Mouse (Mus musculus): ENCODE data around the gene Psme3.

The Psme3 gene

GRCm38 (mm10) chr11:101354438-101355010 is 38.5 kb downstream of the Psme3 start:
- no peak for DNase-seq

- no peak for DNase-seq
These were observed 39.9 kb downstream of the Psme3 start for GRCm38 (mm10) chr11:101355916-101356315.

DNA sequence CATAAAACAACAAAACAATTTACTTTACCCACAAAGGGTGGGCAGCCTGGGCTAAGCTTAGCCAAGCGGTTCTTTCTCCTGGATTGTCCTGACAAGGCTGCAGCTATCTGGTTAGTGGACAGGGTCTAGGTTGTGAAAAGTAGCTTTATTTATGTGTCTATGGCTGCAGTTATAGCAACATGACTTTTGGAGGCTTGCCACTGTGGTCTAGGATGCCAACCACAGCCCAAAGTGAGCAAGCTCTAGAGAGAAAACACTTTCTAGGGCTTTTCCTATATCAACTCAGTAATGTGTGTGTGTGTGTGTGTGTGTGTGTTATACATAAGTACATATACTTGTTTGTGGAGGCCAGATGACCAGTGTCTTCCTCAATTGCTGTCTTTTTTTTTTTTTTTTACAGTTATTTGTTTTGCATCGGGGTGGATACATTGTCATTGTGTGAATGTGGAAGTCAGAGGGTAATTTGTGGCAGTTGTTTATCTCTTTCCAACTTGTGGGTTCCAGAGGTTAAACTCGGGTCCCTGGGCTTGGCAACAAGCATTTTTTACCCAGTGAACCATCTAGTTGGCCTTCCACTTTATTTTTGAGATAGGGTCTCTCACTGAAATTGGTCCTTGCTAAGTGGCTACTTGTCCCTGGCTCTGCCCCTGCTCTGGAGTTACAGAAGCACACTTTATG is 41.6 kb downstream of the Psme3 start:
- DNase-seq: no peak

GRCm38 (mm10) chr11:101359776-101360175 is 43.8 kb downstream of the Psme3 start:
- DNase-seq: no peak

DNA sequence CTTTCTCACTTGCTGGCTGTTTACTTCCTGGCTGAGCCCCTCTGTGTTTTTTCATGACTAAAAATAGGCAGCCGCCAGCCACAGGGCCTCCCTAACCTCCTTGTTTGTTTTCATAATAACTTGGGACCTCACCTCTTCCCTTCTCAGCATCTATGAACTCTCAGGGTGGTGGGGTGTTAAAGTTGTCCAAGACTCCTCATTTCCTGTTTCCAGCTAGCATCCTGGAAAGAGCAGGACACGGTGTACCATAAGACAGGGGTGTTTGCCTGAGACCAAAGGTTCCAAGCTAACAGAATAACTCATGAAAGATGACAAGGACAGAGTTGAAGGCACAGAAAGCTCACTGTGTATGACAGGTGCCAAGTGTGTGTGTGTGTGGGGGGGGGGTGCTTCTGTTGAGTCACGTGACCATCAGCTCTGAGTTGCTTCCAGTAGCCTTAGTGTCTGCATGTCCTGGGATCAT is 44.7 kb downstream of the Psme3 start:
- DNase-seq: peak; percentile 27

GRCm38 (mm10) chr11:101364531-101364931 is 48.5 kb downstream of the Psme3 start:
- no peak for DNase-seq

- DNase-seq: no peak
These were observed 51.4 kb downstream of the Psme3 start, which contains the start of gene G6pc for GRCm38 (mm10) chr11:101367326-101367935. Gene G6pc (plus strand): TSS chr11:101367561.

DNA sequence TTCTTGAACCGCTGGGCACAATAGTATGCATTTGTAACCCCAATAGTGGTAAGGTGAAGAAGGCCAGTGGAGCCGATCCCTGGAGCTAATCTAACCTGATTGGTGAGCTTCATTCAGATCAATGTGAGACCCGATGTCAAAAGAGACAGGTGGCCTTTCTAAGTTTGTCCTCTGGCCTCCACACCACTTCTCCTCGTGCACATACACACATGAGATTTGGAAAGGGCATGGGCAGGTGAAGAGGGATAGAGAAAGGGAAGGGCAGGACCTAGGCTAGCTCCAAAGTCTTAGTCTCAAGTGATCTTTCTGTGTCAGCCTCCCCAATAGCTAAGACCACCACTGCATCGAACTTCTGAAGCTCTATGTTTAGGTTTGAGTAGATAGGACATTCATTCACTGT is 54.1 kb downstream of the Psme3 start:
- DNase-seq: no peak
